Mouse (Mus musculus): ENCODE data around the gene Rhd.

The Rhd gene

GRCm38 (mm10) chr4:134914122-134914863, 50.0 kb downstream of the Rhd start:
- DNase-seq, result no peak

GRCm38 (mm10) chr4:134914864-134915209, 50.5 kb downstream of the Rhd start, which contains the start of gene Tmem50a:
Gene Tmem50a (minus strand): TSS chr4:134915024.
- peak; percentile 88 for DNase-seq

GRCm38 (mm10) chr4:134915223-134916050, 51.1 kb downstream of the Rhd start:
- no peak for DNase-seq

GRCm38 (mm10) chr4:134917194-134917593, 52.9 kb downstream of the Rhd start:
- DNase-seq, result no peak

- no peak for DNase-seq
Observed at GRCm38 (mm10) chr4:134918381-134918780, 54.0 kb downstream of the Rhd start.

DNA sequence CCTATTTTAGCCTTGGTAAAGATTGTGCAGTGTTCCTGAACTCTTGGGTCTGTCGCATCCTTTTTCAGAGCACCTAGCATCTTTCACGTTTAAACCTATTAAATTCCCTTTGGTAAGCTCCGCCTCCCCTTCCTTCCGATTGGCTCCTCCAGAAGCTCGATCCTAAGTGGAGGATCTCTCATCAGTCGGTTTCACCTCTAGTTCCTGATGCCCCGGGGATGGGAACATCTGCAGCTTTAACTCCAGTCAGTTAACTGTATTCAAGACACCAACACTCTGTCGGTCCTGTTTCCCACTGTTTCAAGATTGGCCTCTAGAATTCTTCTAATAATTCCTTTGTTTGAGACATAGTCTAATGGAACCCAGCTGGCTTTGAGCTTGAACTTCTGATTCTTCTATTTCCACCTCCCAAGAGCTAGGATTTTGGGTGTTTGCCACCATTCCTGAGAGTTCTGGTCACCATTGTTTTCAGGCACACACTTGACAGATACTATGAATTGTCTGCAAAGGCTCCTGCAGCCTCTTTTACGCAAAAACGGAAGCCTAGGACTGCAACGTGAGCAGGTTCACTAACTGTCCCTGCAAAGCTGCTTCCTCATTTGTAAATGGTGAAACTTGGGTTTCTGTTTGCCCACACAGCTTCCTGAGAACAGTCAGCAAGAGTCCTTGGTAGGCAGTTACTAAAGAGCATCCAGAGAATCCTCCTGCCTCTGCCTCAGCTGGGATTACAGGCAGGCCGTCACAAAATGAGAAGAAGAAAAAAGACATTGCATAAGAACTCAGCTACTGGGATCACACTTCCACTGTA, 55.6 kb downstream of the Rhd start:
- no peak for DNase-seq

GRCm38 (mm10) chr4:134920631-134921030, 56.3 kb downstream of the Rhd start:
- no peak for DNase-seq

DNA sequence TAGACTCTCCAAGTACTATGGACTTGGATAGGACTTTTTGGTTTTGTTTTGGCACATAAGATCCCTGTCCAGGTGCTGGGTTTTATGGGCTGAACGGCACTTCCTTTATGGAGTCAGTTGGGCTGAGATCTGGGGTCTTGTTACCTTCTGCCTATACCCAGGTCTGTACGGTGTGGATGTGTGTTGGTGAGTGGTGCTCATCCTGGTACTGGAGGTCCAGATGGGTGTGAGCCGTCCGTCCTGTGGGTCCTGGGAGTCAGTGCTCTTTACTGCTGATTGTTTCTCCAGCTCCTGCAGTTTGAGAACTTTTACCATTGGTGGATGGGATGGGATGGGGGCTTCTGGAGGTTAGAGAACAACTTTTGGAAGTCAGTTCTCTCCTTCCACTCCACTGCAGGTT, 57.4 kb downstream of the Rhd start:
- no peak for DNase-seq

- DNase-seq, result no peak
Observed at GRCm38 (mm10) chr4:134922111-134922924, 58.0 kb downstream of the Rhd start.

DNA sequence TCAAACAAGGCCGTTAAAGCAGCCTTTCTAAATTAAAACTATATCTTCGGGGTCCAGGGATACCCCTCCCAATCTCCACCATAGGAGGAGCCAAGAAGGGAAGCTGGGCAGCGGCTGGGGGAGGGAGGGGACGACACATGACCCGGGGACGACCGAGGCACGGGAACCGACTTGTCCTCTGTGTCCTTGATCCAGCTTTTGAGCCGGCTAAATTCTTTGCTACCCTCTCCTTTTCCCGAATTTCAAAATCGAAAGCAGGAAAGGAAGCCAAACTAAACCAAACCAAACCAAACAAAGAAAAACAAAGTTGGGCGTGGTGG, 58.5 kb downstream of the Rhd start:
- peak; percentile 34 for DNase-seq

DNA sequence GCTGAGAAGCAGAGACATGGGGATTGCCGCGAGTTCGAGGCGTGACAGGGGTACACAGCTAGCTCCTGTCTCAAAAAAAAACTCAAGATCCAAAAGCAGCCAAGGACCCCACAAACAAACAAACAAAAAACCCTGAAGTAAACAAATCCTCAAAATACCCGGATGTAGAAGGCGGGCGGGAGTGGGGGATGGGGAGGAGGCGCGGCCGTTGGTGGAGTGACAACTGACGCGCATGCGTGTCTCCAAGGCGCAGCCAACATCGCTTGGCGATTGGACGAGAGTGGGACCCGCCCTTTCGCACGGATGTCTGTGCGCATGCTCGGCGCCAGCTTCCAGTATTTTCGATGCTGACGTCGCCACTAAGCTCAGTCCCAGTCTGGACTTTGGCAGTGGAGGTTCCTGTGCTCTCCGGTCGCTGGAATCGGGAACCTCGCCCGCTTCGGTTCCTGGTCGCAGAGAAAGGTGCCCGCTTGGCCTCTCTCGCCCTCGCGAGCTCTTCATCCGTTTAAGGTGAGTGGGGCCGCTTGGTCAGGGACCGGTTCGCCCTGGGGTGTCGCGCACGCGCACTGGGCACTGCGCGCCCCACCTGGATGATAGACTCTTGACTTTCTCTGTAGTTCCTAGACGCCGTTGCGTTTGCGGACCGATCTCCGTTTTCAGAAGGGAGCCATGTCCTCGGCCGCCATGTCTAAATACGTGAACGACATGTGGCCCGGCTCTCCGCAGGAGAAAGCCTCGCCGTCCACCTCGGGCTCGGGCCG, 59.1 kb downstream of the Rhd start, which contains the start of gene Rsrp1:
TSS of gene Rsrp1 (plus strand) at position 335 of the 761 bp plus-strand sequence.
- peak; percentile 98 for DNase-seq

- DNase-seq, result peak; percentile 37
Observed at GRCm38 (mm10) chr4:134924019-134924741, 59.8 kb downstream of the Rhd start.

- no peak for DNase-seq
Observed at GRCm38 (mm10) chr4:134925206-134925605, 60.9 kb downstream of the Rhd start.

DNA sequence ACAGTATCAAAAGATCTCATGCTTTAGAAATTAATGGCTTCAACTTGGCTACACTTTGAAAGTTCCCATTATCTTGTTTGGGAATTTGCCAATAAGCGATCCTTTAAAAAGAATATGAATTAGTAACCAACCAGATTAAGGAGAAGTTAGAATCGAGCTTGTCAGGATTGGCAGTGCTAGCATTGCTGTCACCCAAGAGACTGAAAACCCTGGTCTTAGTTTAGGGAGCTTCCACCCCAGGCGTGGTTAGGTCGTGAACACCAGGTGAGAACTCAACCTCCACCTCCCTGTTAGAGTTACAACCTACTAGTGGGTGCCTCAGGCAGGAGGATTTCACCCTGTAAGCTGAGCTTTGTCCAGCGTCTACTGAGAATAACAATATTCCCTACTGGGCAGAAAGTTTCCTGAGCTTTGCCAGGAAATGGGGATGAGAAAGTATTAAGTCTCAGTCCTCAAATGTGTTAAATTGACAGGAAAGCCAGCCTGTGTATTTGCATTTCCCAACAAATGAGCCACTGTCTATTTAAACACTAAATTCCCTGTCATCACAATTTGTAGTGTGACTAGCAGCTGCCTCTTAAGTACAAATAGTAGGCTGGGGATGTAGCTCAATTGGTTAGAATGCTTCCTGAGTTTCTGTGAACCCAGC, 63.6 kb downstream of the Rhd start:
- no peak for DNase-seq

GRCm38 (mm10) chr4:134928464-134928836, 64.1 kb downstream of the Rhd start:
- no peak for DNase-seq

GRCm38 (mm10) chr4:134929536-134929935, 65.2 kb downstream of the Rhd start:
- DNase-seq, result no peak

DNA sequence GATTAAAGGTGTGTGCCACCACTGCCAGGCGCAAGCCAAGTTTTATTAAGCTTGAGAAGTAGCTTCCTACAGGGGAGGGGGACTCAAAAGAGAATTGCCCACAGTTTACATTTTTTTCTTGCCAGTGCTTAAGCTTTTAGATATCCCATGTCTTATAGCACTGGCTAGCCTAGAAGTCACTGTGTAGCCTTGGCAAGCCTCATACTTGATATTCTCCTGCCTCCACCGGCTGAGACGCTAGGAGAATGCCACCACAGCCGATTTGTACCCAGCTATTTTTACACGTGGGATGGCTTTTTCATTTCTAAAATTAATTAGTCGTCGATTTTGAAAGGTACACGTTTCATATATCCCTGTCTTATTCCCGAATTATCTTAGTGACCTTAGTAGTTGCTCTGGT, 65.9 kb downstream of the Rhd start:
- DNase-seq, result no peak

GRCm38 (mm10) chr4:134930684-134931481, 66.5 kb downstream of the Rhd start, which contains the start of gene Syf2:
Gene Syf2 (plus strand): TSS chr4:134930898.
- peak; percentile 91 for DNase-seq

Measured in right cerebral cortex, postnatal 25 days (tissue).